Mouse (Mus musculus) layer of hippocampus, postnatal 10 days (tissue): Measurements from ENCODE around the gene Mctp2. TPM values are rescaled to one million over a fixed set of nuclear protein-coding genes. Genes with fewer than 3 reads are reported as not detected.
A peak's percentile ranks its signal among the peaks of the same experiment; 100 is the strongest.
"Not testable (repeated sequence)": the region's sequence is repeated elsewhere in the genome, so short reads cannot be mapped to it uniquely, and the experiment has no call there.

ENCODE experiments used
- DNase-seq, 2 experiments: peaks; one replicate each; pipeline ENCODE4 v3.0.0; 2021; ENCODE audit warnings: low spot score in 2 of 2
- total RNA-seq, 2 experiments: library from RNA; stranded (reverse); gene quantifications; 2 replicates each; pipeline ENCODE4 v1.2.3; 2021

Gene Mctp2
- total RNA-seq, 2 experiments from 2014 or later = 1.4 to 2.0 TPM

DNA sequence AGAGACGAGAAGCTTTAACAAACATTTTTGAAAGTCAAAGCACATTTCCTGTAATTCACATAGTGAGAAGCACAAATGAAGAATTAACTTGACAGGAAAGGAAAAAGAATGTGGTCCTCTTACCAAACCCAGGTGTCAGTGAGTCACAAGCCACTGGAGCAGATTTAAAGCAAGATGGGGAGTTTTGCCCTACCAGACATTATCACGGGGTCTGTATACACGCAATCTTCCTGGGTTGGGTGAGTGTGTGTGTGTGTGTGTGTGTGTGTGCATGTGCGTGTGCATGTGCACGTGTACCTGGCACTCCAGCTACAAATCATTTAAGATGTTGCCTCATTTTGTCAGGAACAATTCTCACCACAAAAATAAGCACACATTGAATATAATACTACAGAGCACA is 30.9 kb downstream of the Mctp2 start:
- no peak for DNase-seq

DNA sequence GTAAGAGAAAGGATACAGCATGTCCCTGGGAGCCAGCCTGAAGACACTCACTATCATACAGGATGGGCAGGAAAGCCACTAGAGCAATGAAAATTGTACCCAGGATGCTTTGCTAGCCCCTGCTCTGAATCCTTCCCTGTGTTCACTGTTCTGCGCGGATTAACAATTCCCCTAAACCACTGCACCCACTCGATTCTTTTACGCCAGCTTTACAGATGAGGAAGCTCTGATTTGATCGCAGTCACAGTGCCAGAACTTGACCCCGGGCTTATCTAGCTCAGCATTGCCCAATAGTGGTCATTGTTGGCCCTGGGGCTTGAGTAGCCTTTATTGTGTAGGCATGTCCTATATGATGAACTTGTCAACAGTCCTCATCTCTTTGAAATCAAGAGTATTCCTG is 34.9 kb downstream of the Mctp2 start:
- DNase-seq = no peak

DNA sequence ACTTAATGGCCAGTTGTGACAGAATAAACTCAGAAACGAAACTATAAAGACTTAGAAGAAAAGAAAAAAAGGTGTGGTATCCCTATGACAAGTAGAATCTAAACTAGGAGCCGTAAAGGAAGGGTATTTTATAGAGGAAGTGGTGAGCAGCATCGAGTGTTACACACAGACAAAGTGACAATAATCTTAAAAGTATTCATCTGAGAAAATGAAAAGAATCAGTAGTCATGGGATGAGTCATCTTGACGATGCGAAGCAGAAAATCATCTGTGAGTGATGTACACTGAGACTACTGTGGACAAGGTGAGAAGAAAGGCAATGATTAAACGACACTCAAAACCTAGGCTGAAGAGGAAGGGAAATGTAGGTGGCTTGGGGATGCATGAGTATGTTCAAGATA is 36.4 kb downstream of the Mctp2 start:
- no peak for DNase-seq

DNA sequence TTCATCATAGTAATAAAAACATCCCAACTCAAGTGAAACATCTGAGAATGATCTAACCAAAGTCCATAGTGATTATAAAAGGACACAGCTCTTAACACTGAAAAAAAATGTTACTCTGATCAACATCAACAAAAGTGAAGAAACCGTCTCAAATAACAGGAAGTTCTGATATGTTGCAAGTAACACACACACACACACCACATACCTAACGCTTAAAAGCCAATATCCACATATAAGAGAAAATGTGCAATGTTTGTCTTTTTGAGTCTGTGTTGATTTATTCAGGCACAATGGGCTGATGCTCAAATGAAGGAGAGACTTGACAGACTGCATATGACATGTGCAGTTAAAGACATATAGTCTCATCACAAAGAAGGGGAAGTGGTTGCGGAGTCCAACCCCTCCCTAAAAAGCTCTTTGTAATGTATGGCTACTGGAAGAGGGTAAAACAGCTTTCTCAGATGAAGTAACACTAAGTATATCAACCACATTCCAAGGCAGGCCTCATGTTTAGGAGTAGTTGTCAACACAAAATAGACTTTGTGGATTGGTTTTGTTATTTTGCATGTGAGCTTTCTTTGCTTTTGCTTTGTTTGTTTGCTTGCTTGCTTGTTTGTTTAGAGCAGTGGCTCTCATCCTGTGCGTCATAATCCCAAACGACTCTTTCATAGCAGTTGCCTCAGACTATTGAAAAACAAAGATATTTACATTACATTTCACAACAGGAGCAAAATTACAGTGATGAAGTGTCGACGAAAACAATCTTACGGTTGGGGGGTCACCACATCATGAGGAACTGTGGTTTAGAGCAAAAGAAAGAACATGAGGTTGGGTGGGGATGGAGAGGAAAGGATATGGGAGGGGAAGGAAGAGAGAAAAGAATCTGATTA is 45.4 kb downstream of the Mctp2 start:
- no peak for DNase-seq

DNA sequence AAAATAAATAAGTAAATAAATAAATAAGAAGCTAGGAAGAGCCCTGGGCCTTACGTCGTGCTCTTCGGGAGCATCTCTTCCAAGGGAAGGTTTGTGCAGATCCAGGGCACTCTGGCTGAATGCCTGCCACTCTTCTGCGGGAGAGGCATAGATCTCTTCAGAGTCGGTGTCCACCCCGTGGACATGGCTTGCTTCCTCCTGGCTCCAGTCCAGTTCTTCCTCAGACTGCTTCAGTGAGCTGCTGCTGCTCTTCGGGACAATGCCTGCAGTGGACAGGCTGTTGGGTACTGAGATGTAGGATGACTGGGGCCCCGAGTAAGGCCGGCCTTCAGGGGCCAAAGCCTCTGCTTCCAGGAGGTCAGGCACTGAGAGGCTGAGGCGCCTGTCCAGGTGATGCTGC is 47.4 kb downstream of the Mctp2 start:
- DNase-seq = no peak

DNA sequence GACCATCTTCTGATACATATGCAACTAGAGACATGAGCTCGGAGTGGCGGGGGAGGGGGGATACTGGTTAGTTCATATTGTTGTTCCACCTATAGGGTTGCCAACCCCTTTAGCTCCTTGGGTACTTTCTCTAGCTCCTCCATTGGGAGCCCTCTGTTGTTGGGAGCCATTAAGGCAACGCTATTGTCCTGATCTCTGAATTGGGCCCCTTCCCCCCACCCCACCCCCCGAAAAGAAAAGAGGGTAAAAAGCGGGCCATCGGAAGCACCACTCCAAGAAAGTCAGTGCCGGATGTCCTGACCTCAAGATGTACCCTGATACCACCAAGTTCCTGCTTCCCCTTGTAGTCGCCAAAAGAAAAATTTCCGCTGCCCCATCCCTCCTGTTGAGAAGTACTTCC is 56.1 kb downstream of the Mctp2 start:
- DNase-seq = not testable (repeated sequence)

DNA sequence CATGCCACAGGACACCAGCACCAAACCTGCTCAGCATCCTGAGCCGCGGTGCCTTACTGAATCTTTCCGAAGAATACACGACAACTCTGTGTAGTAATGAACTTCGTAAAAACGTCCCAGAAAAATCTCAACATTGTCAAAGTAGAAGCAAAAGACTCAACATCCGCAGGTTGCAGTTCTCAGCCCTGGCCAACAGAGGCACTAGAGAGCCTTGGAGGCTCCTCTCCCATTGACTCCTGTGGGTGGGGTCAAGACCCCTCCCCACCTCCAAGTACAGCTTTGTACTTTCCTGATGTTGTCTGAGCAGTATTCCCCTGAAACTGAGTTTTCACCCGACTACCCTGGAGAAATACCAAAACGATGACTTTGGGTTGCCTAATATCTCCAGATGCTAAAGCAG is 65.1 kb downstream of the Mctp2 start:
- no peak for DNase-seq

DNA sequence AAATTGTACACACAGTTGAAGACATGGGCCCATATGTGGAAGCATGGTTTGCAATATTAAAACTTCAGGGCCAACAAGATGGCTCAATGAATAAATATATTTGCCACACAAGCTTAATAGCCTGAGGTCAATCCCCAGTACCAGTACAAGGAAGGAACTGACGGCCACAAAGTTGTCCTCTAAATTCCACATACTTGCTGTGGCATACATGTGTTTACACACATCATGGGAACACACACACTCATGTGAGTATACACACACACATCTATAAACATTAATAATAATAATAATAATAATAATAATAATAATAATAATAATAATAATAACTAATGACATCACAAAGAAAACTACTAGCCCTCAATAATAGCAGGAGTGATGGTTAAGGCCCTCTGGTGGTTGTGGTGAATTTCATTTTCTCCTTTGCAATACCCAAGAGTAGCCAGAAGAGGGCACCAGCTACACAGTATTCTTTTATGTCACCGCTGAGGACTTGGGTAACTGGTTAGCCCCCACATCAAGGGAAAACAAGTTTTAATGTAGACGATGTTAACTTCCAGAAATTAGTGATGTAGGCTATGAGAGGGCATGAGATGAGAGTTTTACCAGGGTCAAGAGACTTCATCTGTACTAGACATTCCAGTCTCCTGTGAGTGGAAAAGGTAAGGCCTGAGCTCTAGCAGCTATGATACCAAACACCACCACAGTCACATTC is 66.5 kb downstream of the Mctp2 start:
- DNase-seq = peak; percentile 31 to 63

DNA sequence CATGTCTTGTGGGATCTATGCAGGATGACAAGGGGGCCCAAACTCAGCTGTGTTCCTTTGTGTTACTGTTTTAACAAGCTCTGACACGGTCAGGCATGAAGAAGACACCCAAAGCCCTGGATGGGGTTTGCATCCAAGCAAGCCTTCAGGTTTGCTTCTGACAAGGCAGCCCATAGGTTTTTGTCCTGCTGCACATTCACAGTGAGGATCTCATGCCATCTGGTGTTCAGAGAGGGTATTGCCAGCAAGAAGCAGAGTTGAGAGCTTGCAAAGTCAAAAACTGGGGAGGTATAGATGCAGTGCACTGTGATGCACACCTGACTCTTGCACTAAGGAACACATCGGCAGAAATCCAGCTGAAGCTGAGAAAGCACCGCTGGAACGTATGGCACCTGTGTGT is 67.8 kb downstream of the Mctp2 start:
- peak; percentile 82 to 84 for DNase-seq

DNA sequence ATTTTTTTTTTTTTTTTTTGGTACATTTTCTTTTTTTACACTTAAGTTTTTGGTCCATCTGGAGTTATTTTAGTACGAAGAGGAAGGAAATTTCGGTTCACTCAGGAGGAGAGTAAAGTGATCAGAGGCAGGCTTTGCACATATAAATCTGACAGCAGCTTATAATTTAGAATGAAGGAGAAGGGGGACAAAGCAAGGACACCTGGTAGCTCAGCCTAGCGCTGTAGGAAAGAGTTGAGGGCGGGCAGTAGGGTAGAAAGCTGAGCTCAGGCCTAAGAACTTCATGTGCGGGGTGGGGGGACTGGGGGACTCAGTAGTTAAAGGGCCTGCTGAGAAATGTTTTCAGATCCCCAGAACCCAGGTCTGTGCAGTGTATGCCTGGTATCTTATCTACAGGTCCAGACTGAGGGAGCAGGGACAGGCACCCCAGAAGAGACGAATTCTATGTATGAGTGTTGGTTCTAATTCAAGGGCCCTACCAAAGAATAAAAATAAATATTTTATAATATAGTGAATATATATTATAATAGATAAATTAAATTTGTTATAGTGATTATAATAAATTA is 71.9 kb downstream of the Mctp2 start:
- no peak for DNase-seq

DNA sequence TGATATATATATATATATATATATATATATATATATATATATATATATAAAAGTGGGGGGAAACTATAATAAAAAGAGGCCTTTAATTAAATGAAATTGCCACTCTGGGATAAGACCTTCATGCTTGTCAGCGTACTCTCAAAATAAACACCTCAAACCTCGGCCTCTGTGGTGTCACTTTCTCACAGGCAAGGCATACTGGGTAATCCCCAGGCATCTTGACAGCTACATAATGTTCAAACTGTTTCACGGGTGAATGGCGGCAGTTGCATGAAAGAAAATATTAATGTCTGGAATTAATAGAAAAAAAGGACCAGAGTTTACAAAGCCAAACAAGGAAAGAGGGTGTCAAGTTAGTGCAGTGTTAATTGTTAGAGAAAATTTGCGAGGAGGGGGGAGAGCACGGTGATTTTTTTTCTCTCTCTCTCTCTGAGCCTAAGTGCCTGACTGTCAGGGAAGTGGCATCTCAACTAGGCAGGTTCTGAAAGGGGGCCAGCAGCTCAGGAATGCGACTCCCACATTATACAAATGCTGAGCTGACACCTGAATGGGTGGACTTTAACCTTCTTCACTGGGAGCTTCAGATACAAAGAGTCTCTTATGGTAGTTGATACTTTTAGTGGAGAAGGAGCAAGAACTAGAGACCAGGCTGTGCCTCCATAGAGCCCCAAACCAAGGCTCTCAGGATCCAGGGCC is 75.1 kb downstream of the Mctp2 start:
- DNase-seq = no peak

DNA sequence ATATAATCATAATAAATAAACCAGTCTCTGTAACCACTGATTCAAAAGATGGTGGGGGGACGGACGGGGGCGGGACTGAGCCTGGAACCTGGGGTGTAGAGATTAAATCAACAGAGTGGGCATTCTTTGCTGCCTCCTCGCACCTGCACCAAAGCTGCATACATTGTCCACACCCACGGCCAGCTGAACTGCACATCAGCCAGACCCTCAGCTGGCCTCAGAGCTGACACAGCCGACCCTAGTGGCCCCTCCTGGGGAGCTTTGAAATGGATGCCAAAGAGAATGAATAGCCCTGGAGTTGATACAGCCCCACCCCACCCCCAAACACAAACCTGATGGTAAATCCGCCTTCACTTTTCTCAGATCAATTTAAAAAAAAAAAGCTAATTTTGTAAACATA is 76.5 kb downstream of the Mctp2 start:
- no peak for DNase-seq

DNA sequence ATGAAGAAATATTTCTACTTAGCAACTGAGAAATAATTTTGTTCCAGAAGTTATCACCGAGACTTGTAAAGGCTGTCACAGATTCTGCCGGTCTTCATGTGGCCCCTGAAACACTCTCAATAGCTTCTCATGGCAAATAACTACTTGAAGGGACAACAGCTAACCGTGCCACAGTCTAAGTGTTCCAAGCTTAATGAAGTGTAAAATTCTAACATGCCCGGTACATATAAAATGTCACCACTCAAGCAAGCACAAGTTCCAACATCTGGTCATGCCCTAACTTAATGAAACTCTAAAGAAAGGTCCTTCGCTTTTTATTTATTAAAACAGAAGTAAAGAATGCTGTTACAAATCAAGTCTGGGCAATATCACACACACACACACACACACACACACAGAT is 82.8 kb downstream of the Mctp2 start:
- DNase-seq = no peak

DNA sequence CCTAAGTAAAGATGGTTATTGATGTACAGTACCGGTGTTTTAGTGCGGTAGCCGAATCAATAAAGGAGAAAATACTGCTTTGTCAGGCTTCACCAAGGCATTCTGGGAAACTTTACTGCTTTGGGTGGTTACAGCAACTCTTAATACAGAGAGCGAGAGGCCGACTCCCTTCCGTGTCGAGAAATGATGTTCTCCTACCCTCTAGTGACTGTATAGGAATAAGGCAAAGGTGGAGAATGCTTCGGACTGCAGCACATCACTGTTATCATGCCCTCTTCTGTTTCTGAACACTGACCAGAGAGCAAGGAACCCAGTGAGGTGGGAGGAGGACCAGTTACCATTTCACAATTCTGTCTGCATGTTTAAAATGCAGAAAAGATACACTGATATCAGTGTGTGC is 83.9 kb downstream of the Mctp2 start:
- DNase-seq = no peak

DNA sequence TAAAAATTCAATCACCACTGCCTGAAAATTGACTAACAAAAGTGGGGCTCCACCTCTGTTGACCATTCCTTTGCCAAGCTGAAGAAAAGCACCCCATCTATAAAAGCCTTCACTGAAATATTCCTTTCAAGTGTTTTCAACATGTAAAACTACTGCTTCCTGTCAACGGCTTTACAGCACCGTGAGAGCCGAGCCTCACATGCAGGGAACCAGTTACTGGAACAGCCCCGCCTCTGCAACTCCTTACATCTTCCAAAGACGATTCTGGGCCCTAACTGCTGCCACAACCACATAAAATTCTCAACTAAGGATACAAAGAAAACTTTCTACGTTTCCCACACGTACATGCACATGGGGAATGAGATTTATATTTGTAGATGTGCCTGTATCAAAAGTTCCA is 88.4 kb downstream of the Mctp2 start:
- DNase-seq = no peak

DNA sequence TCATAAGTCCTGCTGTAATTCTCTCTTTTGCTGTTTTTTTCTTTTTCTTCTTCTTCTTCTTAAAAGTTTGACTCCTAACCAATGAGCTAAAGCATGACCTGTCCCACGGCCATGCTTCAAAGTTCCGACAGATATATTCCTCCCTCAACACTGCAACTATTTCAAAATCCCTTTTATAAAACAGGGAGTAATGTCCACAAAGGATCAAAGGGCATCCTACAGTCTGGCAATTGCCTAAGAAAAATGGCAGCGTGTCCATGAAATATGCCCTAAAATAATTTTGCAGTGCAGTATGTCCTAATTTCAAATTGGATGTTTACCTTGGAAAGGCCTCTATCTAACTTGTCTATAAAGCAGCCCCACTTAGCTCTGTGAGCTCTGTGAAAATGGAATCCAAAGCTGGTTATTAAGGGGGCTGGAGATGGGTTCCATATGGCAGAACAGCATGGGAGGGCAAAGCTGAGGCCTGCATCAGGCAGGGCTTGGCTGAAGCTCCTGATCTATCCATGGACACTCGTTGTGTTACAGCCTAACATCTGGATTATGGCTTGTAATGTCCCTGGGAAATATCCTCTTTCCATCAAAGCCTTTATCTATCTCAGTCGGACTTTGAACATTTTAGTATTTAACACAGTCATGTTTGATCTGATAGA is 90.7 kb downstream of the Mctp2 start:
- DNase-seq = no peak

DNA sequence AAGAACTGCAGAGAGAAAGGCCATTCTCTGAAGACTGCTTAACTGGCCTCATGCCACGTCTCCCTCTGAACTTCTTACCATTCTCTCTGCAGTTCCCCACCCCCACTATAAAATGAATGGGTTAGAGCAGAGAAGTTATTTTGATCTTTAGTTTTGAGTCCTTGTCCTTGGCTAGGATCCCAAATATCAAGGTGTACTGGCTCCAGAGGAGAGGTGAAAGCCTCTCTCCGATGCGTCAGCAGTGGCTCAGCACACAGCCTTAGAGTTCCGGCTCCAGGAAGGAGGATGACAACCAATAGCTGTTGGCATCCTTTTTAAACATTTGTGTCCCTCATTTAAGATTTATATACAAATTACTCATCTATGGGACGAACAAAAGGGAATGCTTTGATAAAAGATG is 96.2 kb downstream of the Mctp2 start:
- DNase-seq = no peak

DNA sequence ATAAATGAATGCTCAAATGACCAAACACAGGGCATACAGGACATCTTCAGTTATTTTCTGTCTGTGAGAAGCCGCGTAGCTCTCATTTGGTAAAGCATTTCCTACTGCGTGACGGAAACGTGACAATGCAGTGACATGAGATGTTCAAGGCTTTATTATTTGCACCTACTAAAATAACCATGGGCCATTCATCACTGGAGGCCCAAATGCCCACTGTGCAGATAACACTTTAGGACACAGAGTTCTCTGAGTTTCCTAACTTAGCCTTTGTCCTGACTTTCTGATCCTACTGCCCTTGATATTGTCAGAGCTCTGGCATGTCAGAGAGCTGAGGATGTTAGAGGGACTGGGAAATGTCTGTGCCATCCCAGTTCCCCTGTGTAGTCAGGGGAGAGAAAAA is 97.1 kb downstream of the Mctp2 start:
- no peak for DNase-seq

DNA sequence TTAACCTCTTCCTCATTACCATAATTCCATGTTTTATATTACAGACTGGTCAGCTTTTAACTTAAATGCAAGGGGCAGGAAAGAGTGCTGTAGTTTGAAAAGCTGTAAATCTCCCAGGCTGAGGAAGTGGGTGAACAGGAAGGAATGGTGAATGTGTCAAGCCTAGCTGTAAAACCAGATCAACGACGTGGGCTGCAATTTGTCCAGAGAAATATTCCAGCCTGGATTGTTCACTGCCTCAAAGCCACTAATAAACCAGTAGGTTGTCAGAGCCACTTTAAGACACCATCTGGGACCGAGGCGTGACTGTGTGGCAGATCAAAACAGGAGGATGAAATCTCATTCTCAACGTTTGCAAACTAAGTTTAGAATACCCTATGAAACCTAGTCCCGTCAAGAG is 99.6 kb downstream of the Mctp2 start:
- DNase-seq = no peak

DNA sequence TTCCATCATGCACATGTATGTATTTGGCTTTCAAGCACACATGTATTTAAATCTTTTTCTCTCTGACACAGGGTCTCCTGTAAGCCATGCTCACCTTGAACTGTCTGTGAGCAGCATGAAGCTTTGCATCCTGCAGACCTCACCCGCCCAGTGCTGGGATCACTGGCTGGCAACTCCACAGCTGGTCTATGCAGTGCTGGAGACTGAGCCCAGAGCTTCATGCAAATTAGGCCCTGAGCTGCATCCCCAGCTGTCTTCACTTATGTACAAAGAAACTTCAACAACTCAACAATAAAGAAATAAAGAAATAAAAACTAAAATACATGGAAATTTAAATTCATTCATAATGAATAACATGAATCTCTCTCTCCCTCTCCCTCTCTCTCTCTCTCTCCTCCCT is 110.7 kb downstream of the Mctp2 start:
- DNase-seq = no peak

DNA sequence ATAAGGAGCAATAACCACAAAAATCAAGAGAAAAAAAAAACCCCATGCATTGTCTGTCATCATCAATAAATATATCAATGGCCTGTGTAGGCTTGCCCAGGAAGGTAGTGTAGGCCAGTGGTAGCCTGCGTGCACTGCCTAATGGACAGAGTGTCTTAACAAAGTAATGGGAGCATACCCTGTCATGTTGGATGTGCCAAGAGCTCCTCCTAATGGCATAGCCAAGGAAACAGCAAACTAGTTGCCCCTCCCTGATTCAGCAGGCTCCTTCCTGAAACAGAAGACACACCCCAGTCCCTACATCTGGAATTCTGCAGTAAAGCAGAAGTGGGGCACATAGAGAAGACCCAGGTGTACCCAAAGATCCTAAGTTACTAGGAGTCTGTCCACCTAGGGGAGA is 113.1 kb downstream of the Mctp2 start:
- no peak for DNase-seq
